Mouse (Mus musculus) ES-Bruce4 (cell line): ENCODE data around the gene Plekhh2. TPM values are rescaled to one million over a fixed set of nuclear protein-coding genes. Genes with fewer than 3 reads are reported as not detected.

ENCODE experiments used
- H3K27ac ChIP-seq: 2 replicates; pipeline ENCODE4 v1.5.1; 2012; ENCODE audit warnings: low read length, inconsistent platforms; ENCODE audit not compliant: insufficient read depth
- H3K27me3 ChIP-seq: 2 replicates; pipeline ENCODE4 v1.6.1; 2012; ENCODE audit warnings: mild to moderate bottlenecking, low read length, inconsistent platforms; ENCODE audit not compliant: control insufficient read depth, poor library complexity, insufficient read depth, severe bottlenecking
- H3K36me3 ChIP-seq: 2 replicates; pipeline ENCODE4 v1.6.1; 2012; ENCODE audit warnings: inconsistent platforms, mild to moderate bottlenecking, low read length, moderate library complexity; ENCODE audit not compliant: control insufficient read depth, poor library complexity, insufficient read depth, severe bottlenecking
- H3K4me1 ChIP-seq: one replicate; pipeline ENCODE4 v1.8.1; 2011; ENCODE audit warnings: low read length; ENCODE audit not compliant: control insufficient read depth, insufficient read depth
- H3K4me3 ChIP-seq: 2 replicates; pipeline ENCODE4 v1.5.1; 2011; ENCODE audit warnings: low read depth, mild to moderate bottlenecking, low read length
- H3K9ac ChIP-seq: 2 replicates; pipeline ENCODE4 v1.6.1; 2012; ENCODE audit warnings: low read depth, mild to moderate bottlenecking, inconsistent platforms; ENCODE audit not compliant: poor library complexity, severe bottlenecking
- H3K9me3 ChIP-seq: replicated peaks from 2 replicates; pipeline ENCODE4 v1.6.1; 2012; ENCODE audit warnings: mild to moderate bottlenecking, low read length, inconsistent platforms; ENCODE audit not compliant: control insufficient read depth, poor library complexity, insufficient read depth, severe bottlenecking
- CTCF ChIP-seq: IDR thresholded peaks from one replicate; pipeline ENCODE4 v1.8.1; 2011; ENCODE audit warnings: low read depth, low read length
- EP300 ChIP-seq: IDR thresholded peaks from 2 replicates; pipeline ENCODE4 v1.6.1; 2011; ENCODE audit warnings: low read depth, low read length; ENCODE audit not compliant: insufficient read depth
- POLR2A ChIP-seq: IDR thresholded peaks from one replicate; pipeline ENCODE4 v1.8.1; 2011; ENCODE audit warnings: low read length; ENCODE audit not compliant: insufficient read depth
- polyA plus RNA-seq: library from polyadenylated mRNA; stranded (reverse); fragments of >200 nt; gene quantifications from 2 replicates; pipeline ENCODE4 v1.2.4, GENCODE M21; 2011; ENCODE audit warnings: low read depth; ENCODE audit not compliant: missing spikeins, insufficient read depth, insufficient read length

Plekhh2 gene
- 8.5 and 10.5 TPM in 2 replicates for polyA plus RNA-seq

GRCm38 (mm10) chr17:84511682-84512515, at the start of gene Plekhh2:
Gene Plekhh2 (plus strand): TSS chr17:84511895.
- Histone ChIP-seq H3K9me3 (no peaks in the 10 kb centered on the region), H3K36me3 (no peaks in the 10 kb centered on the region), H3K4me1 (no peaks in the 10 kb centered on the region), H3K4me3 (peak within 1 kb of the TSS; percentile 72), H3K27ac (no peak within 1 kb of the TSS), H3K9ac (peak within 1 kb of the TSS; percentile 94), H3K27me3 (no peaks in the 10 kb centered on the region)
- no peak for TF ChIP-seq EP300
- peak; percentile 35 for TF ChIP-seq POLR2A

- H3K27me3 ChIP-seq: no peaks in the 10 kb centered on the region
- no peaks in the 10 kb centered on the region for H3K4me1 ChIP-seq
- peak within 1 kb of the TSS; percentile 96 for H3K4me3 ChIP-seq
- TF ChIP-seq POLR2A: peak; percentile 78
- no peak for TF ChIP-seq EP300
- peak within 1 kb of the TSS; percentile 6; the same call in 1 of the 2 replicates for H3K27ac ChIP-seq
- H3K36me3 ChIP-seq: peaks cover 3% of the 10 kb centered on the region; the same call in 1 of the 2 replicates
- peak within 1 kb of the TSS; percentile 70 for H3K9ac ChIP-seq
- H3K9me3 ChIP-seq: no peaks in the 10 kb centered on the region
Observed at GRCm38 (mm10) chr17:84465753-84466608, 45.7 kb upstream of the Plekhh2 start, which contains the start of gene Thada. Gene Thada (minus strand): TSS chr17:84466205.

- TF ChIP-seq CTCF: no peak
- no peak for TF ChIP-seq EP300
- no peak for TF ChIP-seq POLR2A
- Histone ChIP-seq H3K4me1 (no peaks in the 10 kb centered on the region), H3K27ac (no peak overlapping the region), H3K9ac (no peak overlapping the region), H3K4me3 (no peak overlapping the region), H3K27me3 (no peaks in the 10 kb centered on the region), H3K36me3 (no peaks in the 10 kb centered on the region), H3K9me3 (no peaks in the 10 kb centered on the region)
Observed at GRCm38 (mm10) chr17:84474312-84474711, 37.4 kb upstream of the Plekhh2 start.

GRCm38 (mm10) chr17:84477176-84477575, 34.5 kb upstream of the Plekhh2 start:
- Histone ChIP-seq H3K9me3 (no peaks in the 10 kb centered on the region), H3K27me3 (no peaks in the 10 kb centered on the region), H3K4me1 (no peaks in the 10 kb centered on the region), H3K27ac (no peak overlapping the region), H3K9ac (no peak overlapping the region), H3K4me3 (no peak overlapping the region), H3K36me3 (no peaks in the 10 kb centered on the region)
- TF ChIP-seq POLR2A (no peak), EP300 (no peak), CTCF (no peak)

GRCm38 (mm10) chr17:84478276-84478675, 33.4 kb upstream of the Plekhh2 start:
- Histone ChIP-seq H3K4me3 (no peak overlapping the region), H3K27me3 (no peaks in the 10 kb centered on the region), H3K4me1 (no peaks in the 10 kb centered on the region), H3K9ac (no peak overlapping the region), H3K27ac (no peak overlapping the region), H3K9me3 (no peaks in the 10 kb centered on the region), H3K36me3 (no peaks in the 10 kb centered on the region)
- TF ChIP-seq POLR2A (no peak), CTCF (no peak), EP300 (no peak)
